26 mouse cellular contexts compared by ENCODE assay signal in genomic region chr1:166123751-166124150, GRCm38 (mm10). TPM values are rescaled to one million over a fixed set of nuclear protein-coding genes. Genes with fewer than 3 reads are reported as not detected.
DNase-seq lines count a peak whose midpoint lies in the region; TF ChIP-seq lines count a peak whose summit lies in the region.
"Had no signal": no experiment of that assay in that cellular context is flagged by ENCODE, and none has a peak within 500 bp of the region (broad histone marks: within the 10 kb centered on the region; RNA-seq: fewer than 3 reads in every experiment).

No protein-coding gene starts in this region.

- no peak overlapping the region for H3K4me2 ChIP-seq in myocyte (ENCODE audit: low read depth)
- H3K4me2 ChIP-seq: forebrain, embryonic 12.5 days; heart, embryonic 11.5 days; hindbrain, embryonic 13.5 days; intestine, embryonic 15.5 days had no signal

- no peak overlapping the region for H3ac ChIP-seq in myocyte (ENCODE audit: control insufficient read depth, insufficient read length)

- TF ChIP-seq POLR2A in myocyte (IDR thresholded peaks at IDR 0.05; ENCODE audit: insufficient read length, low read depth) = no peak

- H3K27me3 ChIP-seq in E14TG2a.4 (ENCODE audit: insufficient read depth, low read length) (no peaks in the 10 kb centered on the region), myocyte (ENCODE audit: control insufficient read depth, insufficient read depth, insufficient read length) (no peaks in the 10 kb centered on the region)
- H3K27me3 ChIP-seq: forebrain, embryonic 12.5 days; hindbrain, embryonic 13.5 days; intestine, embryonic 15.5 days had no signal

- no peak for TF ChIP-seq CTCF in E14TG2a.4 (conservative IDR thresholded peaks at IDR 0.05; ENCODE audit: low read length)

- peaks cover 5% of the 10 kb centered on the region for H3K9me3 ChIP-seq in E14TG2a.4 (ENCODE audit: low read length)
- H3K9me3 ChIP-seq: forebrain, embryonic 12.5 days; hindbrain, embryonic 13.5 days; intestine, embryonic 15.5 days had no signal

- intact Hi-C loops in left cerebral cortex, postnatal 4 days (cut with DNase I) = no loop called here

- peaks cover 19% of the 10 kb centered on the region for H3K79me2 ChIP-seq in myocyte (ENCODE audit: control insufficient read depth, insufficient read depth)

- H3K36me3 ChIP-seq in E14TG2a.4 (ENCODE audit: insufficient read depth, low read length) (peaks cover 55% of the 10 kb centered on the region), myocyte (ENCODE audit: control insufficient read depth, insufficient read depth) (peaks cover 7% of the 10 kb centered on the region)
- H3K36me3 ChIP-seq: forebrain, embryonic 12.5 days; hindbrain, embryonic 13.5 days; intestine, embryonic 15.5 days had no signal

- H3K4me1 ChIP-seq in E14TG2a.4 (replicated peaks; ENCODE audit: low read depth, low read length) = peaks cover 66% of the 10 kb centered on the region
- H3K4me1 ChIP-seq: forebrain, embryonic 12.5 days had no signal

- peak overlapping the region; percentile 60 for H3K4me3 ChIP-seq in E14TG2a.4 (replicated peaks; ENCODE audit: low read length)
- H3K4me3 ChIP-seq in myocyte = no peak overlapping the region
- H3K4me3 ChIP-seq: forebrain, embryonic 12.5 days; gastrocnemius, adult 2 months; hindbrain, embryonic 13.5 days; intestine, embryonic 15.5 days had no signal

- DNase-seq in 3T3-L1 (ENCODE audit: low read depth, low spot score) (peak; percentile 77), NIH3T3 (ENCODE audit: low read depth) (peak; percentile 67)
- no peak for DNase-seq in adrenal gland, postnatal 25 days
- no peak for DNase-seq in left cerebral cortex, postnatal 4 days
- no peak for DNase-seq in frontal cortex, postnatal 25 days (ENCODE audit: low spot score in 2 of 2)
- DNase-seq: adrenal gland, adult 8-10 months; adrenal gland, postnatal 36 days; cerebellum, adult 18-20 months; cerebellum, adult 9-10 months; cerebellum, postnatal 14 days; gastrocnemius, adult 2 months; gastrocnemius, postnatal 14 days; kidney, adult 11 months had no signal

TF ChIP-seq in myocyte, 11 proteins besides CTCF, POLR2A, EP300 and RAD21:
- TF ChIP-seq MYOD1 (IDR thresholded peaks at IDR 0.05; ENCODE audit: control insufficient read depth in 1 of 3, insufficient read length in 2 of 3, low read depth in 2 of 3) (peak in 1 of 3 experiments; percentile 44), POLR2AphosphoS2 (IDR thresholded peaks at IDR 0.05; ENCODE audit: insufficient read length, low read depth) (no peak), MYOG (IDR thresholded peaks at IDR 0.05; ENCODE audit: control insufficient read depth in 1 of 3, insufficient read depth in 1 of 3, insufficient read length in 2 of 3, low read depth in 2 of 3) (peak in 1 of 3 experiments; percentile 20), USF1 (IDR thresholded peaks at IDR 0.05; ENCODE audit: low read depth) (peak; percentile 11), E2F4 (IDR thresholded peaks at IDR 0.05; ENCODE audit: insufficient read depth) (no peak)

RNA-seq across cellular contexts. Expression of gene Dusp27, which starts 4.0 kb away (rescaled TPM):
- 38.3 TPM for polyA plus RNA-seq in myocyte (2012; fragmentation: generic; extraction: Trizol)
- not detected in 2 replicates for total RNA-seq in adrenal gland, postnatal 25 days (2021)
- total RNA-seq in left cerebral cortex, postnatal 4 days (2021) = under 1 TPM; 0.62 to 0.85 TPM
- total RNA-seq: hematopoietic stem cell, adult 5-6 weeks had no signal
- polyA plus RNA-seq: activated CD4-positive, CD25-positive, alpha-beta regulatory T cell, adult 4 months had no signal

RNA-seq across cellular contexts. Expression of gene Gpa33, which starts 6.3 kb away (rescaled TPM):
- 0.29 TPM for polyA plus RNA-seq in myocyte (2012; fragmentation: generic; extraction: Trizol)
- 0.30 TPM in 1 of 2 replicates, not detected in the other for total RNA-seq in adrenal gland, postnatal 25 days (2021)
- not detected for total RNA-seq in left cerebral cortex, postnatal 4 days (2021)
- total RNA-seq: gastrocnemius, adult 2 months; gastrocnemius, postnatal 14 days; gastrocnemius, postnatal 4 days; heart, adult 8-10 months; heart, postnatal 25 days; hematopoietic stem cell, adult 5-6 weeks had no signal
- polyA plus RNA-seq: activated CD4-positive, CD25-positive, alpha-beta regulatory T cell, adult 4 months; forebrain, embryonic 12.5 days; forebrain, embryonic 16.5 days; heart, embryonic 11.5 days; hindbrain, embryonic 16.5 days had no signal

Comparison
In these comparisons a context has a peak if more than half of its experiments do, and no peak if none do; other contexts are left out.
1. DNase-seq: peak in 3T3-L1 (single experiment) and NIH3T3 (single experiment); none in adrenal gland, postnatal 25 days (single experiment), left cerebral cortex, postnatal 4 days (single experiment) and frontal cortex, postnatal 25 days (0 of 2).